Mouse (Mus musculus) lung, postnatal 0 days (tissue): ENCODE measurements around the gene Mical3.

Experiments used
- CTCF ChIP-seq: IDR thresholded peaks from 2 replicates; pipeline ENCODE4 v1.5.1; 2016; ENCODE audit warnings: antibody characterized with exemption, mild to moderate bottlenecking
- EP300 ChIP-seq: IDR thresholded peaks from 2 replicates; pipeline ENCODE4 v1.6.1; 2016; ENCODE audit warnings: antibody characterized with exemption, mild to moderate bottlenecking, control low read depth

DNA sequence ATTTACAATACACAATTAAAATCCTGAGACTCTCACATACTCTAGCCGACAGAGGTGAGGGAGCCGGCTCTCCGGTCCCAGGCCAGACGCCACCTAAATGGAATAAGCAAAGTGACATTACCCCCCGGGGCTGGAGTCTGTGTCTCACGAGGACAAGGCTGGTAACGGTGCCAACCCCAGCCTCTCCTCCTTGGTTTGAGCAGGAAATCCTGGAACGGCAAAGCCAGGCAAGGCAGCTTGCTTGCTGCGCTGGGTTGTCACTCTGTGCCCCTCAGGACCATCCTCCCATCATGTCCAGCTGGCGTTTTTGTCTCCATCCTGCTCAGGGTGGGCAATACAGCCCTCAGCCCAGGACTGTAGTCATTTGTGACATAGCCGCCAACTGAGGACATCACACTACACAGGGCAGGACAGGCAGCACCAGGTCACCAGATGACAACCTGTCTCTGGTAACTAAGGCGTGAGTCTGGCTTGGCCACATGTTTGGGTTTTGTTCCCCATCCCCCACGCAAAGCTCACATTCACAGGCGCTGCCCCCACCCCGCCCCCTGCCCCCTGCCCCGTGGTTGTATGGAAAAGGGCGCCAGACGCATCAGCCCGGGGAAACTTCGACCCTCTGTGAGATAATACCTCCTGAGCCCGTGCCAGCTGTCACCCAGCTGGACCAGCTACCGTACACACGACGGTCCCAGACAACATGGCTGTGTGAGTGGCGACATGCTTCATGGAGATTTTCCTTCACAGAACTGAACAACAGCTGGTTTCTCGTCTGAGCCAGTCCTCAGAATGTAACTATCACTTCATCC lies 49.3 kb downstream of the Mical3 start:
- no peak for TF ChIP-seq CTCF
- no peak for TF ChIP-seq EP300
